Mouse (Mus musculus): Measurements from ENCODE around the gene Gm32687. TPM values are rescaled to one million over a fixed set of nuclear protein-coding genes. Genes with fewer than 3 reads are reported as not detected.
"Not testable (repeated sequence)": the region's sequence is repeated elsewhere in the genome, so short reads cannot be mapped to it uniquely, and the experiment has no call there.

Gene Gm32687
- 1 to 10 TPM; 1.7 to 2.0 TPM for total RNA-seq (2021)
- long read RNA-seq, experiment 1, partial matches to known transcripts = 0 of 1 reads
- long read RNA-seq, experiment 1, other reads (novel, unspliced or antisense) = 0 of 1 reads
- long read RNA-seq, experiment 2 = 0 reads

DNA sequence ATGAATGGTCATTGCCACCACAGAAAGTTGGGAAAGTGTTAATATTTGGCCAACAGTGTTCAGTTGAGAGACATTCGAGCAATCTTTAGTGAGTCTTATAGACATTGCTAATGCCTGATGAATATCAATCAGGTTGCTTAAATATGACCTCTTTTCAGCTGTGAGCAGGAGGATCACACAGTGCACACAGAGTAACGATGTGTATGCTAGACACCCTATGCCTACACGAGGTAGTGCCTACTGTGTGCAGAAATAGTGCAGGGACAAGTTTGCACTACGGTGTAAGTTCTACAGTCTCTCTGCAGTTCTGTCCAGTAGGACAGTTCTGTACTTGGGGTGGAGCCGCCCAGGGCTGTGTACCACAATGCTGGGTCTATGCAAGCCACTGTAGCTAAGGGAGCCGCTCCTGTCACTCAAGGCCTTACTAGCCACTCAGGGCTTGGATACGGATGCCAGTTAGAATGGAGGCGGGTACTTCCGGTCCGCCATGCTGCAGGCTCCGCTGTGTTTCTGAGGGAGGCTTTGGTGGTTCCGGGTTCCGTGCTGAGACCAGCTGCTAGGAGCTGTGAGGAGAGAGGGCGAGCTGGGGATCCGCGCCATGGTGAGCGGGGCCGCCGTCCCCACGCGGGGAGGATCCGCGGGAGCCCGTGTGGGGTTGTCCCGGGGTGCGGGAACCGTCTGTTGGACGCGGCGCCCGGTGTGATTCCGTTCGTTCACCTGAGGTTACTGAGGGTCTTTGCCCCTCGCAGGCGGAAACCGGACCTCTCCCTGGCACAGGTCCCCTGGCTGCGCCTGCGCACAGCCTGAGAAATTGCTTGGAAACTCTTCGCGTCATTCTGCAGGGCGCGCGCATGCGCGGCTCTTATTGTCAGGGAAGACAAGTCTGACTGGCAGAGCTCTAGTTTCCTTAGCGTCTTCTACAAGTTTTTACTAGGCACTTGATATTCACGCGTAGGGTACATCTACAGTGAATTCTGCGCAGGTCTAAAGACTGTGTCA is at the start of gene Gm32687:
Gene Gm32687 (plus strand): TSS at position 526 of the 999 bp plus-strand sequence.
- peak; percentile 3 for DNase-seq

DNA sequence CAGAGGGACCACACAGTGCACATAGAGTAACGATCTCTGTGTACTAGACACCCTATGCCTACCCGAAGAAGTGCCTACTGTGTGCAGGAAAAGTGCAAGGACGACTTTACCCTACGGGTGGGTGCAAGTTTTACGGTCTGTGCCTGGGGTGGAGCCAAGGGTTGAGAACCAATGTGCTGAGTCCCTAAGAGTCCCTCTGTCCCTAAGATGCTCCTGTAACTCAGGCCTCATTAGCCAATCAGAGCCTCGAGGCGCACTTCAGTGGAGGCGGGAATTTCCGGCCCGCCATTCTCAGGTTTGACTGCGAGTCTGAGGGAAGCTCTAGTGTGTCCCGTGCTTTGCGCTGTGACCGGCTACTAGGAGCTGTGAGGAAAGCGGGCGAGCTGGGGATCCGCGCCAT is 17.5 kb upstream of the Gm32687 start:
- DNase-seq = not testable (repeated sequence)

DNA sequence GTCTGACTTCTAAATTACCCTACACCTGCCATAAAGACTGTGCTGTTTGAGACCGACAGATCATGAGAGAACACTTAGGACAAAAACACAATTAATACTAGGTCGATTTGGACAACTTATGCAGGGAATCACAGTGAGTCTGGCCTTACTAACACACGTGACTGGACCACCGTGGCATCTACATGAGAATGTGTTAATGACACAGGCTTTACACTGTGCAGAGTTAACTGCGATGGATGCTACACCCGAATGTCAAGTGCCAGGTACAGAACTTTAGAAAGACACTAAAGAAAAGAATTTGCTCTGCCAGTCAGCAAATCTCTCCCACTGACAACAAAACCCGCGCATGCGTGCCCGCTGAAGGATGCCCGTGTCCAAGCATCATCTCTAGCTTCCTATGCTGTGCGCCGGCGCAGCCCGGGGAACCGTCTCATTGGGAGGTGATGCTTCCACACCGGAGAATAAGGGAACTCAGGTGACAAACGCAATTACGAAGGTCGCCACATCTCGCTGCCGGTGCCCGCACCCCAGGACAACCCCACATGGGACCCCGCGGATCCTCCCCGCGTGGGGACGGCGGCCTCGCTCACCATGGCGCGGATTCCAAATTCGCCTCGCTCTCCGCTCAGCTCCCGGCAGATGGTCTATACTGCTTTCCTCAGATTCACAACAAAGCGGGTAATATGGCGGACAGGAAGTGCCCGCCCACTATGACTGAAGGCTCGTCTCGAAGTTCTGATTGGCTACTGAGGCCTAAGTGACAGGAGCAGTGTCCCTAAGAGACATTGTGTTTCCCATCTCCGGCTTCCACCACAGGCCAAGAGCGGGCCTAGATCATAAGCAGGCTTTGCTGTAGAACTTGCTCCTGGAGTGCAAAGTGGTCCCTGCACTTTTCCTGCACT is 66.4 kb downstream of the Gm32687 start, which contains the start of gene Zfp781:
Gene Zfp781 (minus strand): TSS at position 639 of the 902 bp plus-strand sequence.
- DNase-seq = not testable (repeated sequence)

Other genes with a start within 250 kb of the Gm32687 start
- gene Sirt6, start 236.1 kb upstream of the Gm32687 start, total RNA-seq (2021) = 1 to 10 TPM; 3.8 to 5.2 TPM
- 1 to 10 TPM; 5.9 to 9.5 TPM for gene Ankrd24, start 235.4 kb upstream of the Gm32687 start, total RNA-seq (2021)
- gene Gm10778, start 214.9 kb upstream of the Gm32687 start, total RNA-seq (2021) = 1 to 10 TPM in 1 of 2 experiments, under 1 TPM in 1; 0.87 to 1.3 TPM
- gene Zfp433, start 159.1 kb upstream of the Gm32687 start, total RNA-seq (2021) = 1 to 10 TPM; 4.8 to 5.2 TPM
- under 1 TPM; 0.13 to 0.51 TPM for gene Gm3055, start 92.8 kb upstream of the Gm32687 start, total RNA-seq (2021)
- under 1 TPM; 0.64 to 0.87 TPM for gene Gm4767, start 51.7 kb upstream of the Gm32687 start, total RNA-seq (2021)
- under 1 TPM; 0.32 to 1.00 TPM for gene Zfp781, start 66.5 kb downstream of the Gm32687 start, total RNA-seq (2021)
- gene Zfp873, start 184.2 kb downstream of the Gm32687 start, total RNA-seq (2021) = 1 to 10 TPM; 1.3 to 1.4 TPM
- gene BC024063, start 219.4 kb downstream of the Gm32687 start, total RNA-seq (2021) = 1 to 10 TPM in 1 of 2 experiments, under 1 TPM in 1; 0.88 to 1.2 TPM